Mouse (Mus musculus) cerebellum, postnatal 4 days (tissue): Measurements from ENCODE around the gene Zfyve19.

Experiments used
- DNase-seq, 2 experiments: peaks; one replicate each; pipeline ENCODE4 v3.0.0; 2022; ENCODE audit warnings: low spot score in 2 of 2, mixed read lengths in 1 of 2

Gene Zfyve19

DNA sequence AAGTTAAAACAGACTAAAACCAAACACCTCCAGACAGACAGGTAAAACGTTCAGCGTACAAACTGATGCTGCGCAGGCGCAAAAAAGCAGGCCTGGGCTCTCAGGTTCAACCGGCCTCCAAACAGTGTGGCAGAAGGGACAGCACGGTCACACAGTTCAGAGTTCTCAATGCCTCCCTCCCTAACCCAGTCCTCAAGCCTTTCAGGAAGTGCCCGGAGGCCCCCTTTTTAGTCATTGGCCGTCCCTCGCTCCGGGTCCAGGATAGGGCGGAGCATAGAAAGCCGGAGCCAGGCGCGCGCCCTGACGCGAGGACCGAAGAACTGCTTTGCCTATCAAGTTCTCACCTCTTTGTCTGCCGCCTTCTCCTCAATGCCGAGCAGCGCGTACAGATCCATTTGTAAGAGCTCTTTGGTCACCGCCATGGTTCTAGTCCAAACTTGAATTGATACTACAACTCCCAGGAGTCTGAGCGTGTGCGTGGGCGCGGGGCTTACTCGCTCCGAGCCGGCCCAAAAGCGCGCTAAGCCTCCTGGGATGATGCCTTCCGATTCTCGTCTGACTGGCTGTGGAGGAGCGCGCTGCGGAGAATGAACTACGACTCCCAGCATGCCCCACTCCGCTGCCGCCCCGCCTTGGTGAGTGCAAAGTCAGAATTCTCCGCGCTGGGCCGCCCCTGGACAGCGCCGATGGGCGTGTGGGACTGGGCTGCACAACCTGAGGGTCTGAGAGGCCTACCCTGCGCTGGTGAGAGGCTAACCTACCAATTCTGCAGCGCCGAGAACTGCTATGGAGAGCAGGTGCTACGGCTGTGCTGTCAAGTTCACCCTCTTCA lies at the start of gene Zfyve19, which contains the start of gene Dnajc17:
Zfyve19 (plus strand) TSS at position 274 of the 832 bp plus-strand sequence.
Dnajc17 (minus strand) TSS at position 452 of the 832 bp plus-strand sequence.
- DNase-seq, result peak; percentile 91 to 93

GRCm38 (mm10) chr2:119161247-119161646 lies 47.2 kb upstream of the Zfyve19 start:
- DNase-seq, result no peak

DNA sequence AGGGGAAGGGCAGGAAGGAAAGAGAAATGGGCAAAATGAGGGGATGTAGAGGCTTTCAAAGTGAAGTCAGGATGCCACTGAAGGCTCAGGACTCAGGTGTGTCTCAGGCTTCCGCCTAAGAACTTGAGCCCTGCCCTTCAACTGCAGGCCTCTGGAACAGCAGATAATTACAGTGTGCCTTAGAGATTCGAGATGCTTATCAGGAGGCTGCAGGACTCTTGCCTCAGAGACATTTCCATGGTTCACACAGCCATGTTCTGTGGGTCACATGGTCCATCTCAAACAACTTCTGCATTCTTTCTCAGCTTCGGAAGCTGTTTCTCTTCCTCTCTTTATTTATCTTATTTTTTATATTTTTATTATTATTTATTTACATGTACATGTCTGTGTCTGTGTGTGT lies 45.3 kb upstream of the Zfyve19 start:
- no peak for DNase-seq

- no peak for DNase-seq
Observed at GRCm38 (mm10) chr2:119163999-119164398, 44.4 kb upstream of the Zfyve19 start.

DNA sequence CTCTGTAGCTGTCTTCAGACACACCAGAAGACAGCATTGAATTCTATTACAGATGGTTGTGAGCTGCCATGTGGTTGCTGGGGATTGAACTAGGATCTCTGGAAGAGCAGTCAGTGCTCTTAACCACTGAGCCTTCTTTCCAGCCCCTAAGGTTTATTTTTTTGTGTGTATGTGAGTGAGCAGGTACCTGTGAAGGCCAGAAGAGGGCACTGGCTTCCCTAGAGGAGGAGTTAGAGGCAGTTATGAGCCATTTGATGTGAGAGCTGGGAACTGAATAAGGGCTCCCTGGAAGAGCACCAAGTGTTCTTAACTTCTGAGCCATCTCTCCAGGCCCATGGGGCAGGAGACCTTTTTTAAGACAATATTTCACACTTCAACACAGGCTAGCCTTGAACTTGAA lies 43.0 kb upstream of the Zfyve19 start:
- DNase-seq, result no peak

DNA sequence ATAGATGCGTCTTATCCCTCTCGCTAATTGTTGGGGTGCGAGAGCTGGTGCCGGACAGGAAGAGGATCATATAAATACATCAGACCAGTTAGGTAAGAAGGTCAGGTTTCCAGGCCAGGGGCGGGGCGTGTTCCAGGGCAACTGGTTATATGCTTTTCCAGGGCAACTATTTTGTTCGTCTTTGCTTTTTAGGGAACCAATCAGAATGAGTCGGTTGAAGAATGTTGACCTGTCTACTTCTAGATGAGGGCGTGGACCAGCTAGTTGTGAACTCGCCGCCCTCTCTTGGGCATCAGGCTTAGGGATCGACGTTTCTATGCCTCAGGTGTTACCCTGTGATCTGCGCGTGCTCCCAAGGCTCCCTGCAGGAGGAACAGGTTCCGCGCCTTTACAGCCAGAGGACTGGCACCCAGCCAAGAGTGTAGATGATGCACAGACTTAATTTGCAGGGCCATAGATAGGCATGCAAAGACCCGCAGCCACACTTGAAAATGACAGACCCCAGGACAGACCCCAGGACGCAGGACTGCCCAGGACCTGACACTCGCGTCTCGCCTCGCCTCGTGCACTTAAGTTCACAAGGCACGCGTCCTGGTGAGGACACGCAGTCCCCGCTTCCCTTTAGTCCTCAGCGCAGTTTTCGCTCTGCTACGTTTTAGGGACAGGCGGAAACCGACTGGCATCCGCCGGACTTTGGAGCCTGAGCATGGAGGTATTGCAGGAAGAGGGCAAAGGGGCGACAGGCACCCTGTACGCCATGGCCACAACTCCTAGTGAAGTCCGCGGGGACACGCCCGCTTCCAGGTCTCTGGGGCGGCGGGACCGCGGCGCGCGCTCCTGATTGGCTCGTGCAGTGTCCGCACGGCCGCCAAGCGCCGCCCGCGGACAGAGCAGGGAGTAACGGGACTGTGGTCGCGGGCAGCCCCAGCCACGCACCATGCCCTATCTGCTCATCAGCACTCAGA lies 41.2 kb upstream of the Zfyve19 start, which contains the start of gene Gchfr:
Gchfr (plus strand) TSS at position 873 of the 965 bp plus-strand sequence.
- DNase-seq, result peak in 1 of 2 experiments; percentile 19

GRCm38 (mm10) chr2:119167866-119168256 lies 40.6 kb upstream of the Zfyve19 start:
- DNase-seq, result no peak

DNA sequence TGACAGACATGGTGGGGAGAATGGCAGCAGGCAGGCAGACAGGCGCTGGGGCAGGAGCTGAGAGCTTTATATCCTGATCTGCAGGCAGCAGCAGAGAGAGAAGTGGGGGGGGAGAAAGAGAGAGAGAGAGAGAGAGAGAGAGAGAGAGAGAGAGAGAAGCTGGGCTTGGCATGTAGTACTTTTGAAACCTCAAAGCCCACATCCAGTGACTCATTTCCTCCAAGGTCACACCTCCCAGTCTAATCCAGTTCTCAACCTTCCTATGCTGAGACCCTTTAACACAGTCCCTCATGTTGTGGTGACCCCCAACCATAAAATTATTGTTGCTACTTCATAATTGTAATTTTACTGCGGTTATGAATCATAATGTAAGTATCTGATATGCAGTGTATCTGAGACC lies 38.1 kb upstream of the Zfyve19 start:
- no peak for DNase-seq

- DNase-seq, result no peak
Observed at GRCm38 (mm10) chr2:119171574-119171973, 36.8 kb upstream of the Zfyve19 start.

DNA sequence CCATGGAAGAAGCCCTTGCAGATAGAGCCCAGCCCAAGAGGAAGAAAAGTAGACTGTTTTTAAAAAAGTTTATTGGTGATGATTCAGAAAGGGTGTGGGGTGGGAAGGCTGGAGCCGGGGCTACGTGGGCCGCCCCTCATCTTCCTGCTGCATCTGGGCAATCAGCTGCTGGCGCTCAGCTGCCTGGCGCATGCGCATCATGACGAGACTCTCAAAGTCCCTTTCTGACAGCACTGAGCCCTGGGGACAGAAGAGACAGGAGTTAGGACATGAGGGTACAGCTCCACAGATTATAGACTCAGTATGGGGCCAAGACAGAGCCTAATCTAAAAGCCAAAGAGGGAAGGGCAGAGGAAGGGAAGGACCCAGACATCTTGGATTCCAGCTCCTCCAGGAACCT lies 36.0 kb upstream of the Zfyve19 start:
- no peak for DNase-seq

DNA sequence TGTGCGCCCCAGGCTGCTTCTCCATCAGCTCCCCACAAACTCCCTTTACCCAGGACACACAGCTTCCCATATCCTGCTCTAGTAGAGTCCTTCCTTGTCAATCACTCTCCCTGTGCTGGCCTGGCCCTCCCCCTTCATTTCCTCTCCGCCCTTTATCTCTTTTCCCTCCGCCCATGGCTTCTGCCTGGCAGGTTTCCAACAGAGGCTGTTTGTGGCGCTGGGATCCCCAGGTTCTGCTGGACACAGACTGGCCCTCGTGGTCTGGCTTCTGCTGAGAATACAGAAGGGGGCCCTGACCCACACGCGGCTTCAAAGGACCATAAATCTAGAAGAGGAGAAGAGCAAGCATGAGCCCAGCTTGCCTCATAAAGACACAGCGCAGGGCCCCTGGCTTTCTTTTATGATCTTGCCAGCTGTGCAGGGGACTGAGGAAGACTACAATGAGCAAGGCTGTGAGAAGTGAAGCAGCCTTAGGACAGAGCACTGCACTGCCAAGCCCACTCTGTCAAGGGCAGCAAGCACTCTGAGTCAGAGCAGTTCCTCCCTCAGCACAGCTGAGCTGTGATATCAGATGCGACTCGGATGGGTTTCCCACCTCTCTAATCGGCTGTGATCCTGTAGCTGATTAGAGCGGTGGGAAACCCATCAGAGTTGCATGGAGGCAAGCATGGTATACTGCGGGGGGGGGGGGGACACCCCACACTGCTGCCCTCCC lies 35.4 kb upstream of the Zfyve19 start:
- peak in 1 of 2 experiments; percentile 43 for DNase-seq

GRCm38 (mm10) chr2:119173991-119174651 lies 34.3 kb upstream of the Zfyve19 start, which contains the start of gene Gm14137:
TSS of gene Gm14137 (plus strand) at chr2:119174509.
- peak in 1 of 2 experiments; percentile 19 for DNase-seq

DNA sequence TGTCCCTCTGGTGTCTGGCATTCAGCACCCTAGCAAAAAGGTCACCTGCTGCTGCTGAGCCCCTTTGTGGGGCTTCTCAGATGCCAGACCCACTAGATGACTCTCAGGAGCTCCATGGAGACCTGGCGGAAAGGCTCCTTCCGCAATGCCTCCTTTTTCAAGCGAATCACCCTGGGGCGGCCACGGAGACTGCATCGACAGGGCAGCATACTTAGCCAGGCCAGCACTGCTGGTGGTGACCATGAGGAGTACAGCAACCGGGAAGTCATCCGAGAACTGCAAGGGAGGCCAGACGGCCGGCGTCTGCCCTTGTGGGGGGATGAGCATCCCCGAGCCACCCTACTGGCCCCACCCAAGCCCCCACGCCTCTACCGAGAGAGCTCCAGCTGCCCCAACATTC lies 33.6 kb upstream of the Zfyve19 start:
- DNase-seq, result no peak

GRCm38 (mm10) chr2:119175614-119176013 lies 32.8 kb upstream of the Zfyve19 start:
- no peak for DNase-seq

DNA sequence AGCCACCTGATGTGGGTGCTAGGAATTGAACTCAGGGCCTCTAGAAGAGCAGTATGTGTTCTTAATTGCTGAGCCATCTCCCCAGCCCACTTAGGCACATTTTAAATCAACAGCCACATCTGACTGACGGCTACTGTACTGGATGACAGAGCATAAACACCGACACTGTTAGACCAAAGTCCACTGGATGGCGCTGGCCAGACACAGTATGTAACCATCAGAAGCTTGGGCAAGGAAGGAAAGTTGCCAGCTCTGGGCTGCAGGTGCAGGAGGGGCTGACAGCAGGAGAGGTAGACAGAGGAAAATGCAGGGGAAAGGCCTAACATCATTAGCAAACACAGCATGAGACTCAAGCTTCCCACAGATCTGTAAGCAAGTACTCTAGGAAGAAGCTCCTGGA lies 31.7 kb upstream of the Zfyve19 start:
- DNase-seq, result no peak

GRCm38 (mm10) chr2:119177384-119177939 lies 31.0 kb upstream of the Zfyve19 start:
- no peak for DNase-seq

GRCm38 (mm10) chr2:119182914-119183313 lies 25.5 kb upstream of the Zfyve19 start:
- DNase-seq, result no peak

DNA sequence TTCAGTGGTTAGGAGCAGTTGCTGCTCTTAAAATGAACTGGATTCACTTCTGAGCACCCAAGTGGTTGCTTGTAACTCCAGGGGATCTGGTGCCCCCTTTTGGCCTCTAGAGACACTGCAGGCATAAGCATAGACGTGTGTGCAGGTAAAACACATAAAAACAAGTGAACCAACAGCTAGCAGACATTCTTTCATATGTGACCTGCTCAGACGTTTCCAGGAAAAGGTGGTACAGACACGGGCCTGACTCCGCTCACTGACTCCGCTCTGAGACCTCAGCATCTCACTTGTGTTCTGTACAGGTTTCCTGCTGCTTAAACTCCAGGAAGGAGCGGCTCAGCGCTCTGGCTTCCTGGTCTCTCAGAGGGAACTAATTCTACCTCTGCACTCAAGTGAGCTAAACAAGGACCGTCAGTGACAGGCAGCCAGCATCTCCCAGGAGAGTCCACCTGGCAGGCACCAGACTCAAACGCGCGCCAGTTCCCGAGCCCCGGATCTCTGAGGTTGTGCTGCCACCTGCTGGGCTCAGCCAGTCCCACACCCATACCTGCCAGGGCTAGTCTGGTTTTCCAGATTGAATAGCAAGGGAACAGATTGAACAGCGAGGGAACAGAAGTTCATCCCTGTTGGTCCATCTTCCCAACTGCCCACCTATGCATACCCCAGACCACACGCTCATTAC lies 19.2 kb upstream of the Zfyve19 start:
- DNase-seq, result peak; percentile 86 to 89

DNA sequence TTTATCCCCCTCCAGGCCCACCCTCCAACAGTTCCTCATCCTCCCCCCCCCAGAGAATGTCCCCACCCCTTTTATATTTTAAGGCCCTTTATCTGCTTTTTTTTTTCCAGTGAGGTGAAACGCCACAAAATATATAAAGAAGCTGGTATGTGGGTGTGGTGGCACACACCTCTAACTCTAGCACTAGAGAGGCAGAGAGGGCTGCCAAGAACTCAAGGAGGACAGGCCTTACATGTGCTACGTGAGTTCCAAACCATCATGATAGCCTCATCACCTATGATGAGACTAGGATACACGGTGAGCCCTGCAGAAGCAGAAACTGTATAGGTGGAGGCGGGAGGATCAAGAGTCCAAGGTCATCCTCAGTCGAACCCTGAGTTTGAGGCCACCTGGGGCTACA lies 17.4 kb upstream of the Zfyve19 start:
- no peak for DNase-seq

DNA sequence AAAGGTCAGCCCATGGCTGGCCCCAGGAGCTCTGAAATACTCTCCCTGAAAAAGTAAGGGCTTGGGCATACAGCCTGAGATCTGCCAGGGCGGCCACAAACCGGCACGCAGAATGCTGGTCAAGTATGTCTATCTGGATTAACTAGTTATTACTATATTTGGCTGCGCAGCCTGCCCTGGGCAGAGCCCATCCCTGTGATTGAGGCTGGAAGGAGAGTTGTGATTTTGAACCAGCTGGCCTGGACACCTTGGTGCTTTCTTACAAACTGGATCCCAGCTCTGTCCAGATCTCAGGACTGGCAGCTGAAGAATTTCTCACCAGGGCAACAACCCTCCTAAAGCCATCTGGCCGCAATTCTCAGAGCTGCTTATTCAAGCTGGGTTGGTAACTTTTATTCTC lies 14.3 kb upstream of the Zfyve19 start:
- no peak for DNase-seq
